Mouse (Mus musculus) cerebellum, postnatal 14 days (tissue): ENCODE results near the gene Auts2.

Source experiments
- DNase-seq, 2 experiments: peaks; one replicate each; pipeline ENCODE4 v3.0.0; 2021; ENCODE audit warnings: mixed read lengths in 2 of 2

The Auts2 gene

GRCm38 (mm10) chr5:132380261-132380660 is 162.9 kb downstream of the Auts2 start:
- DNase-seq: no peak

DNA sequence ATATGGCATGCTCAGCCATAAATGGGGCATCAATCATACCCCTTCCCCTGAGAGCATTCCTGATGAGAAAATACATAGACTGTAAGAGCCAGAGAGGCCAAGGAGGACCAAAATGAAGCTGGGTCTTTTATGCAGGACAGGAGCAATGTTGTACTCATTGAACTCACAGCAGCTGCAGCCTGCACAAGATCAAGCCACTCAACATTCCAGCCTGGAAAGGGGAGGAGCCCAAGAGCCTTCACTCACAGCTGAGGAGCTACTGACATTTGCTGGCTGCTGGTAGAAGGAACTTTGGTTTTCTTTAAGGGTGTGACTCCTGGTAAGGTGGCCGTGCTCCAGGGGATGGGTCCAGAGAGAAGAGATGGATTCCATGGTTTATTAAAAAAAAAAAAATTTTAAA is 164.2 kb downstream of the Auts2 start:
- no peak for DNase-seq

DNA sequence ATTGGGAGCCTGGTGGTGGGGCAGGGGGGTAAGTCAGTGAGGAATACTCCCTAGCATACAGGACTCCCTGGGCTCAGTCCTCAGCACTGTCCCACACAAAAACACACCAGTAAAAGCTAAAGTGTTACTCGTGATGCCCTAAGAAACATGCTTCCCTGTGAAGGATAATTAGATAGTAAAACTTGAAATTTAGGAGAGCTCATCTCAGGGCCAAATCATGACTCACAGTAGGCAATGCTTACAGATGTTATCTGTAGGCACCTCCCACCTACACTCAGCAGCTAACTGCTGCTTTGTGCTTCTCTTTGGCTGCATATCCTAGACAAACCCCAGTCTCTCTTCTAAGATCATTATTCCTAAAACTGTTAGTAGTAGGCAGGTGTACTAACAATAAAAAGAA is 168.0 kb downstream of the Auts2 start:
- no peak for DNase-seq

- DNase-seq: peak; percentile 51 to 71
These were observed 169.6 kb downstream of the Auts2 start for GRCm38 (mm10) chr5:132373471-132374075.

GRCm38 (mm10) chr5:132372605-132373004 is 170.5 kb downstream of the Auts2 start:
- DNase-seq: no peak

DNA sequence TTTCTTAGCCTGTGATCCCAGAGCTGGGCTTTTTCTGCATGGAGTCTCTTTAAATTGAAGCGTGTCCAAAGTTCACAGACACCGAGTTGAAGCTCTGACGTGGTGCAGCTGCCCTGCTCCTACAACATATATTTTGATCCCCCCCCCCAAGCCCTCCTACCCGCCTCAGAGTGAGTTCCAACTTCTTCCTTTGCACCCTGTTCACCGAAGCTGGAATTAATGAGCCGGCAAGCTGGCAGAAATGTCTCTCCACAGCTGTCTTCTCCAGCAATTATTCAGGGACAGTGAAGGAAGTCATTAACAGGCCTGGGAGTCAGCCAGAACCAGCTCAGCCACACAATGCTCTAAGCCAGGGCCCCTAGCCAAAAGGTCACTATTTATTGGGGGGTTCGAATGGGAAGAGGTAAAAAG is 174.5 kb downstream of the Auts2 start:
- peak; percentile 58 to 65 for DNase-seq

DNA sequence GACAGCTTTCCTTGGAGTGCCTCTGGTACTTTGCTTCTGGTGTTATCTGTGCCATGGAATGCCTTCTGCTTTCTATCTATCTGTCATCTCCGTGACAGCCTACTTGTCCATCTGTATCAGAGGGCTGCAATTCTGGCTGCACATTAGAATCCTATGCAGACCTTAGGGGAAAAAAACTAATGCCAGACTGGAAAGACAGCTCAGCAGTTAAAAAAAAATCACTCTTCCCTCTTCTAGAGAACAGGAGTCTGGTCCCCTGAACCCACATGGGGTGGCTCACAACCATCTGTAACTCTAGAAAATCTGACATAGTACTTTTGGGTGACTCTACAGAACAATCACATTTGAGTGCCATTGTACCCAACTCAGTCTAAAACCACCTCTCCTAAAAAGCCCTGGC is 181.9 kb downstream of the Auts2 start:
- no peak for DNase-seq

- no peak for DNase-seq
These were observed 185.4 kb downstream of the Auts2 start for GRCm38 (mm10) chr5:132357726-132358125.

DNA sequence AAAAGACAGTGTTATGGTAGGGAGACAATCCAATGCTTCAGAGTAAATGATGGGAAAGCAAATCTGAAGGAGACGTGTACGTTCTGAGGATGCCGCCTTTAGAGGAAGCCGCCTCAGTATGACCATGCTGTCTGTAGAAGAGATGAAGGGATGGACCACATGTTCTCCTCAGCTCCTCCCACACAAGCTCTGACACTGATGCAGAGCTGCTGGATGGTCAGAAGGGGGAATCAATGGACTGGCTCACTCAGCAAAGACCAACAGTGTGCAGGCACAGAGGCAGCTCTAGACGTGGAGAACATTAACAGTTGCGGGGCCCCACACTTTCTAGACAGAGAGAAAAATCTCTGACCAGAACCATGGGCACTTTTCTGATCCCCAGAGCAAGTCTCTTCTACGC is 187.2 kb downstream of the Auts2 start:
- no peak for DNase-seq

- DNase-seq: no peak
These were observed 190.7 kb downstream of the Auts2 start for GRCm38 (mm10) chr5:132352437-132352836.

DNA sequence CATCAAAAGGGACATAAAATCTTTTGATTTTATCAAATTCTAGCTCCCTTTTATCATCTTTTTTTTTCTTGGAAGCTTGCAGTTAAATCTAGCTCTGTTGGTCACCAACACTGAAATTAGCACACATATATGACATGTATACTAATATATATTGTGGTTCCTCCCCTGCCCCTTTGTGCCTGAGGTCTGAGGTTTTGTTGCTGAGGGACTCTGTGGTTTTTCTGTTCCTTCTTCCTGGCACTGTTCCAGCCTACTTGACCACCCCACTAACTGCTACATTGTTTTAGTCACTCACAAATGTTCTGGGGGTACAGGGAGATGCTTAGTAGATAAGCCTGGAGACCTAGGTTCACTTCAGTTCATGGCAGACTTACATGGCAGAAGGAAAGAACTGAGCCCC is 192.0 kb downstream of the Auts2 start:
- no peak for DNase-seq

GRCm38 (mm10) chr5:132341315-132341714 is 201.8 kb downstream of the Auts2 start:
- DNase-seq: no peak

- no peak for DNase-seq
These were observed 205.5 kb downstream of the Auts2 start for GRCm38 (mm10) chr5:132337677-132338076.

DNA sequence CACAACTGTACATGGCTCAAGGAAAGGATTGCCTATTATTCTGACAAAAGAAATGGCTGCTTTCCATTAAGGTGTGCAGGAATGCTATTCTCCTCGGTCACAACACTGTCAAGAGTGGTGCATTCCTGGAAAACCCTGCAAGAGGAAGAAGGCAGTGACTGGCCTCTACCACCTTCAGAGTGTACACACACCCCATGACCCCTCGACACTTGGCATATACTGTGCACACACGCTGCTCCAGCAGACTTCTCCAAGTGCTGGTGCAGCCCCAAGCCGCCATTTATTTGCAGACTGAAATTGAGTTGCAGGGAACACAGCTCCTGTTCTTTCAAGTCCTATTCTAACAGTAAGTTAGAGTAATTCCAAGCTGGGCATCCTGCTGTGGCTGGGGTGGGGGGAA is 207.4 kb downstream of the Auts2 start:
- DNase-seq: no peak

- no peak for DNase-seq
These were observed 208.3 kb downstream of the Auts2 start for GRCm38 (mm10) chr5:132334796-132335195.

DNA sequence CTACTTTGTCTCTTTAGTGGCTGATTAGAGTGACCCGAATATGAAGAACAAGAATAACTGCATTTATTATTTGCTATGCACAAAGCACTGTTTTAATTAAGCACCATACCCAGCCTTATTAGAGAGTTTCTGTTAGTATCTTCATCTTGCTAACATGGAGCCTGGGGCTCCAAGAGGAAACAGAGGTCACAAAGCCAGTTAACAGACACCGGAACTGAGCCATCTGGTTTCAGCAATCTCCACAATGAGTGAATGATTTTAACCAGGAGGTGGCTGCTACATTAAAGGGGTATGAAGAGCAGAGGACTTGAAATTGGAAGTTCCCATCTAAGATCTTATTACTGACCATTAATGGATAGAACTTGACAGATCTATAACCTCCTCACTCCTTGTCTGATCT is 209.4 kb downstream of the Auts2 start:
- no peak for DNase-seq

- DNase-seq: no peak
These were observed 210.6 kb downstream of the Auts2 start for GRCm38 (mm10) chr5:132332521-132332920.

GRCm38 (mm10) chr5:132329171-132329936 is 213.8 kb downstream of the Auts2 start:
- DNase-seq: no peak

GRCm38 (mm10) chr5:132324246-132324883 is 218.8 kb downstream of the Auts2 start:
- no peak for DNase-seq

DNA sequence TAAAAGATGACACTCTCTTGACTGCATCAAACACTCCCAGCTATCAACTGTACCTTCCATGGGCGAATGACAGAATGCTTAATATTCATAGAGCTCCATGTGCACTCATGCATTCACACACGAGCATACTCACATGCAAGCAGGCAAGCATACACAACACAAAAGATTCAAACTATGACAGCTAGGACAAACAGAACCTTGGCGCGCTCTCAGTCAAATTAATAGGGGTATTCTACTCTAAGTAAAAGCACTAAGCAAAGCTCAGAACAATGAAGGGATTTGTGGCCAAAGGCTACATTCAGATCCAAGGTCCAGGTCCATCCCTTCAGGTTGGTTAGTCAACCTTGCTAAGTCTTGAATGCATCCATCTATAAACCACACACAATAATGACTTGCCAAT is 219.5 kb downstream of the Auts2 start:
- no peak for DNase-seq

- no peak for DNase-seq
These were observed 220.2 kb downstream of the Auts2 start for GRCm38 (mm10) chr5:132322971-132323370.

DNA sequence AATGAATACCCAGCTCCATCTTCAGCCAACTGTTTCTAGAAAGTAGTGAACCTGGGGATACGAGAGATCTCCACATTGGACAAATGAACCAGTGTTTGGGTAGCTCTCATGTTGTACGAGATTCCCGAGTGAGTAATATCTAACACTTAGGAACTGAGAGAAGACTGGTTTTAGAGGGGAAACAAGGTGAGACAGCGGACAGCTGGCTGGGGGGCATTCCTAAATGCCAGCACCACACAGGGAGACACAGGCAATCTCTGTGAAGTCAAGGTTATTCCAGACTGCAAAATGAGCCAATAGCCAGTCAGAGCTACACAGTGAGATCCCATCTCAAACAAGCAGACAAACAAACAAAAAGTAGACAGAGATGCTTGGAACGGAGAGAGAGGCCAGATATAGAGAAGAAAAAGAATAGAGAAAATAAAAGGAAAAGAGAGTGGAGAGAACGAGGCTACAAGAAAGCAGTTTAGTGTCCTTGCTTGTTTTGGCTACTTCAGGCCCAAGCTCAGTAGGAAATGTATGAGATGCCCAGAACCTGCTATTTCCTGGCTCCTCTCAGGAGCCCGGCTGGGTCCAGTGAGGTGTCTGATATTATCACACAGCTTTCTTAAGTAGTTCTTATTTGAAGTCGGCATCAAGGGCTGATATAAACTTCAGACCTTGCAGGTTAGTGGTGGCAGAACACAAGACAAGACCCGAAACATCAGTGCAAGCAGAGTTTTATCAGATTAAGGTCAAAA is 224.9 kb downstream of the Auts2 start:
- peak; percentile 60 to 86 for DNase-seq

- DNase-seq: no peak
These were observed 226.2 kb downstream of the Auts2 start for GRCm38 (mm10) chr5:132316897-132317296.
